Comparison of ENCODE assay signal across 17 mouse cellular contexts in genomic region chr9:75960587-75961349, GRCm38 (mm10). TPM values are rescaled to one million over a fixed set of nuclear protein-coding genes. Genes with fewer than 3 reads are reported as not detected.
DNase-seq lines count a peak whose midpoint lies in the region; ATAC-seq and TF ChIP-seq lines count a peak whose summit lies in the region.
"Had no signal": no experiment of that assay in that cellular context is flagged by ENCODE, and none has a peak within 500 bp of the region (broad histone marks: within the 10 kb centered on the region; RNA-seq: fewer than 3 reads in every experiment).

No protein-coding gene starts in this region.

- H3K4me3 ChIP-seq in kidney, postnatal 0 days (replicated peaks; ENCODE audit: low read depth, low read length), result no peak overlapping the region
- no peak overlapping the region for H3K4me3 ChIP-seq in kidney, embryonic 14.5 days (ENCODE audit: low read length)
- no peak overlapping the region for H3K4me3 ChIP-seq in brown adipose tissue, adult 24 weeks (ENCODE audit: insufficient read depth, low read depth, low read length)
- no peak overlapping the region for H3K4me3 ChIP-seq in intestine, postnatal 0 days (ENCODE audit: low read depth, low read length)
- H3K4me3 ChIP-seq: heart, embryonic 13.5 days; liver, embryonic 12.5 days; midbrain, embryonic 12.5 days had no signal

- H3K27me3 ChIP-seq in kidney, postnatal 0 days (ENCODE audit: insufficient read depth, low read length), result no peaks in the 10 kb centered on the region
- no peaks in the 10 kb centered on the region for H3K27me3 ChIP-seq in kidney, embryonic 14.5 days (ENCODE audit: control insufficient read depth, insufficient read depth, low read length)
- no peaks in the 10 kb centered on the region for H3K27me3 ChIP-seq in intestine, postnatal 0 days (replicated peaks; ENCODE audit: control insufficient read depth, insufficient read depth, low read length)
- H3K27me3 ChIP-seq: CH12.LX; liver, embryonic 12.5 days; midbrain, embryonic 12.5 days had no signal

- no peaks in the 10 kb centered on the region for H3K36me3 ChIP-seq in kidney, postnatal 0 days (ENCODE audit: insufficient read depth, low read length)
- no peaks in the 10 kb centered on the region for H3K36me3 ChIP-seq in kidney, embryonic 14.5 days (ENCODE audit: control insufficient read depth, insufficient read depth, low read length)
- H3K36me3 ChIP-seq in intestine, postnatal 0 days (ENCODE audit: control insufficient read depth, insufficient read depth), result no peaks in the 10 kb centered on the region
- H3K36me3 ChIP-seq: heart, embryonic 13.5 days; liver, embryonic 12.5 days; midbrain, embryonic 12.5 days had no signal

- H3K4me2 ChIP-seq in kidney, postnatal 0 days (ENCODE audit: low read length), result no peak overlapping the region
- no peak overlapping the region for H3K4me2 ChIP-seq in kidney, embryonic 14.5 days (replicated peaks; ENCODE audit: low read depth, low read length)
- H3K4me2 ChIP-seq in intestine, postnatal 0 days (replicated peaks; ENCODE audit: low read depth), result no peak overlapping the region
- H3K4me2 ChIP-seq: heart, embryonic 13.5 days; liver, embryonic 12.5 days; midbrain, embryonic 12.5 days had no signal

- DNase-seq in kidney, postnatal 0 days (ENCODE audit: low spot score), result peak; percentile 43
- DNase-seq in 416B (ENCODE audit: low read depth), result peak; percentile 4
- no peak for DNase-seq in thymus, postnatal 4 days
- no peak for DNase-seq in c-Kit-positive CD71-positive TER-119-positive erythroid progenitor cells, embryonic 14.5 days (ENCODE audit: low spot score)
- no peak for DNase-seq in left cerebral cortex, adult 11 months (ENCODE audit: low spot score)
- DNase-seq: cerebellum, adult 11 months; gastrocnemius, postnatal 14 days; heart, postnatal 4 days had no signal

- H3K4me1 ChIP-seq in kidney, postnatal 0 days (replicated peaks; ENCODE audit: insufficient read depth, low read length), result no peaks in the 10 kb centered on the region
- no peaks in the 10 kb centered on the region for H3K4me1 ChIP-seq in kidney, embryonic 14.5 days (ENCODE audit: control insufficient read depth, insufficient read depth, low read length)
- H3K4me1 ChIP-seq in brown adipose tissue, adult 24 weeks (ENCODE audit: control insufficient read depth, insufficient read depth, insufficient read length, low read length), result peaks cover 4% of the 10 kb centered on the region; the same call in 1 of the 2 replicates
- H3K4me1 ChIP-seq in intestine, postnatal 0 days (replicated peaks; ENCODE audit: control insufficient read depth, insufficient read depth, low read length), result no peaks in the 10 kb centered on the region

- ATAC-seq in kidney, postnatal 0 days (replicated peaks; ENCODE audit: low FRiP score, low read depth), result no peak
- no peak for ATAC-seq in kidney, embryonic 14.5 days (ENCODE audit: low FRiP score, low TSS enrichment)
- ATAC-seq in intestine, postnatal 0 days, result peak; percentile 83
- ATAC-seq: inflammation-experienced regulatory T-cells, adult 6 months had no signal

- H3K9me3 ChIP-seq in kidney, postnatal 0 days (replicated peaks; ENCODE audit: low read length), result no peaks in the 10 kb centered on the region
- no peaks in the 10 kb centered on the region for H3K9me3 ChIP-seq in kidney, embryonic 14.5 days (ENCODE audit: control insufficient read depth, low read length)
- no peaks in the 10 kb centered on the region for H3K9me3 ChIP-seq in intestine, postnatal 0 days (ENCODE audit: control insufficient read depth)
- H3K9me3 ChIP-seq: heart, embryonic 13.5 days; liver, embryonic 12.5 days; midbrain, embryonic 12.5 days had no signal

- no peak overlapping the region for H3K27ac ChIP-seq in kidney, postnatal 0 days
- no peak overlapping the region for H3K27ac ChIP-seq in kidney, embryonic 14.5 days (ENCODE audit: low read depth, low read length)
- peak overlapping the region; percentile 62; the same call in 1 of the 2 replicates for H3K27ac ChIP-seq in brown adipose tissue, adult 24 weeks (replicated peaks; ENCODE audit: low read depth, low read length)
- H3K27ac ChIP-seq in intestine, postnatal 0 days (ENCODE audit: low read depth, low read length), result no peak overlapping the region
- H3K27ac ChIP-seq: heart, embryonic 13.5 days; liver, embryonic 12.5 days; macrophage; midbrain, embryonic 12.5 days had no signal

- no peak for TF ChIP-seq CTCF in kidney, postnatal 0 days (IDR thresholded peaks at IDR 0.05; ENCODE audit: low read depth)
- no peak for TF ChIP-seq CTCF in intestine, postnatal 0 days (IDR thresholded peaks at IDR 0.05; ENCODE audit: low read depth)

- H3K9ac ChIP-seq in kidney, postnatal 0 days (ENCODE audit: low read depth, low read length), result no peak overlapping the region
- H3K9ac ChIP-seq in kidney, embryonic 14.5 days (ENCODE audit: low read depth, low read length), result no peak overlapping the region
- no peak overlapping the region for H3K9ac ChIP-seq in intestine, postnatal 0 days (ENCODE audit: low read depth, low read length)
- H3K9ac ChIP-seq: heart, embryonic 13.5 days; liver, embryonic 12.5 days; midbrain, embryonic 12.5 days had no signal

- WGBS in kidney, postnatal 0 days, result 43% methylated on average over 8 of the region's 8 CpGs
- WGBS in kidney, embryonic 14.5 days, result 44% methylated on average over 8 of the region's 8 CpGs
- WGBS in intestine, postnatal 0 days, result 50% methylated on average over 8 of the region's 8 CpGs

RNA-seq across cellular contexts. Expression of gene Hmgcll1, which starts 53.9 kb away (rescaled TPM):
- polyA plus RNA-seq in kidney, postnatal 0 days (2015; fragmentation: Nextera tagmentation; extraction: Ambion mirVana), result 2.0 and 2.1 TPM in 2 replicates
- polyA plus RNA-seq in kidney, embryonic 14.5 days (2014; fragmentation: Nextera tagmentation; extraction: Ambion mirVana), result 2.3 and 3.6 TPM in 2 replicates
- polyA plus RNA-seq in brown adipose tissue, adult 24 weeks (2012; ENCODE audit: insufficient read depth, insufficient read length, missing spikeins), result not detected in 2 replicates
- 0.87 and 0.92 TPM in 2 replicates for polyA plus RNA-seq in intestine, postnatal 0 days (2015; fragmentation: Nextera tagmentation; extraction: Ambion mirVana)
- polyA plus RNA-seq: inflammation-experienced regulatory T-cells, adult 6 months; macrophage had no signal

Comparison
In these comparisons a context has a peak if more than half of its experiments do, and no peak if none do; other contexts are left out.
1. DNase-seq: peak in kidney, postnatal 0 days (single experiment) and 416B (single experiment); none in thymus, postnatal 4 days (single experiment), c-Kit-positive CD71-positive TER-119-positive erythroid progenitor cells, embryonic 14.5 days (single experiment) and left cerebral cortex, adult 11 months (single experiment).